Mouse (Mus musculus) frontal cortex, postnatal 25 days (tissue): ENCODE results near the gene Ermp1.
"Not testable (repeated sequence)": the region's sequence is repeated elsewhere in the genome, so short reads cannot be mapped to it uniquely, and the experiment has no call there.

Experiments used
- DNase-seq, 2 experiments: peaks; one replicate each; pipeline ENCODE4 v3.0.0; 2022; ENCODE audit warnings: low spot score in 2 of 2

The Ermp1 gene

GRCm38 (mm10) chr19:29603548-29604353 lies 44.5 kb downstream of the Ermp1 start:
- DNase-seq: no peak

- DNase-seq: no peak
Observed at GRCm38 (mm10) chr19:29598981-29599380, 49.2 kb downstream of the Ermp1 start.

GRCm38 (mm10) chr19:29596985-29597384 lies 51.2 kb downstream of the Ermp1 start:
- DNase-seq: no peak

- no peak for DNase-seq
Observed at GRCm38 (mm10) chr19:29596276-29596675, 51.9 kb downstream of the Ermp1 start.

- not testable (repeated sequence) for DNase-seq
Observed at GRCm38 (mm10) chr19:29593783-29594182, 54.4 kb downstream of the Ermp1 start.

- no peak for DNase-seq
Observed at GRCm38 (mm10) chr19:29583734-29584133, 64.5 kb downstream of the Ermp1 start.

GRCm38 (mm10) chr19:29582439-29582838 lies 65.8 kb downstream of the Ermp1 start:
- DNase-seq: no peak

- DNase-seq: no peak
Observed at GRCm38 (mm10) chr19:29566512-29566911, 81.7 kb downstream of the Ermp1 start.

GRCm38 (mm10) chr19:29563258-29563779 lies 84.9 kb downstream of the Ermp1 start:
- DNase-seq: peak in 1 of 2 experiments; percentile 39

GRCm38 (mm10) chr19:29562603-29563002 lies 85.6 kb downstream of the Ermp1 start:
- DNase-seq: no peak

- no peak for DNase-seq
Observed at GRCm38 (mm10) chr19:29562166-29562565, 86.0 kb downstream of the Ermp1 start.
